Mouse (Mus musculus) thymus, postnatal 4 days (tissue): ENCODE data around the gene Flywch1.

Experiments used
- DNase-seq: peaks from one replicate; pipeline ENCODE4 v3.0.0; 2021

Flywch1 gene

DNA sequence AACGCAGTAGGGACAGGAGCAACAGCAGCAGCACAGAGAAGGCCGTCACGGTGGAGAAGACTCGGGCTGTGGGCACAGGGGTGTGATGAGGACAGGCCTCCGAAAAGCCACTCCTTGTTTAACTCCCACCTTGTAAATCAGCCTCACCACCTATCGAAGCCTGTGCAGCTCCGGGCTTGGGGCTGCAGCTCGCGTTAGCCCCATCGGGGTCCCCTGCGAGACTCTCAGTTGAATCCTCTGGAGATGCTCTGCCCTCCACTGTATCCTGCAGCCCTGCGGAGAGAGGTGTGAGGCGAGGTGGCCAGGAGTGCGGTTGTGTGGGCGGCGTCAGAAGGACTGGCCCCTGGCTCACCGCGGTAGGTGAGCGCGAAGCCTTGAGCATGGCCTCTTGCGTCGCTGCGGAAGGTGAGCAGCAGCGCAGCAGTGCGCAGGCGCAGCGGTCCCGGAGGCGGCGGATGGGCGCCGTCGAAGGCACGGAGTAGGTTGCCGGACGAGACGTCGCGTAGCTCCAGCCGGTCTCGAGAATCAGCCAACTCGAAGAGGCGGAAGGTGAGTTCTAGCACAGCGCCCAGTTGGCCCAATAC, 29.1 kb downstream of the Flywch1 start:
- DNase-seq: peak; percentile 79

DNA sequence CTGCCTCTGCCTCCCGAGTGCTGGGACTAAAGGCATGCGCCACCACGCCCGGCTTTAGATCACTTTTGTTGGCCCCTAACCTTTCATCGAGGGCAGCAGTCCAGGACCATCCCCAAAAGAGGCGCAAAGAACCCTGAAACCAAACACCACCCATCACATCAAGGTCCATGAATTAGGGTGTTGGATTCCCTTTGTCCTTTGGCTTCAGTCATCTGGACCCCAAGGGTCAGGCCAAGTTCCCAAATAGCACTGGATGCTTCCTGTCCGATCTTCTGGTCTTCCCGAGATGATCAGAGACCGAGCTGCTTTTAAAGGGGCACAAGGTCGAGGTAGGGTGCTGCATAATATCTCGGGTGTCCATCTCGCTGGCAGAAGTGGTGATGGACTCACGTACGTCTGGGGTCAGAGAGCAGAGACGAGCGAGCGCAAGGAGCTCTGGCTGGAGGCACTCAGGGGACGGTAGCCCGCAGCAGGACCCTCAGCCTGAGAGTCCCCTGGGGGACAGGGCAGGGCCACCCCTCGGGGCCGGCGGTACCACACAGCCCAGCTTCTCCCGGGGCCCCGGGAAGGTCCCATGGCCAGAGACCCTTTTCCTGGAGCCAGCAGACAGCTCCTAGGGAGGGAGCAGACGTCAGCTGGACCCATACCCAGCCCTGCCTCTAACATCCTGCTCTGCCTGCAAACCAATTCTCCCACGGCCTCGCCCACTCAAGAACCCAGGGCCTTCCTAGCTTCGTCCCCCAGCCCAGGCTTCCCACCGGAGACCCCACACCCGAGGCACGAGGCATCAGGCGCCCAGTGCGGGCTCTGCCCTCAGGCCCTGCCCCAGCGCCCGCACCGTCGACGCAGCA, 29.8 kb downstream of the Flywch1 start:
- peak; percentile 31 for DNase-seq

DNA sequence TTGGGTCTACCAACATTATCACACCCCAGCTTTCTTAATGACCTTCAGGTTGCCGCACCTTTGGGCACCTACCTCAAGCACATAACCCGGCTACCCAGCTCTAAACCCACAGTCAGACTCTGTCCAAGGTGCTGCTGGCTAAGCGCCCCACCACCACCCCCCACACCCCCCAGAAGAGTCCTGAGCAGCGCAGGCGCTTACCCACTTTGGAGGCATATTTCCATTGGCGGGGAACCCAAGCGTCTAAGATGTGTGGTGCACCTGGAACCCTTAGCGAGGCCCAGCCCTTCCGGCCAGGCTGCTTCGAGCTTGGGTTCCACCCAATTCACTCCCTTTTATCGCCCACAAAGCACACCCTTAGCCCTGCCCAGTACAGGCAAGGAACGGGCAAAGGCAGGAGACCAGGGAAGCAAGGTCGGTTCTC, 30.8 kb downstream of the Flywch1 start, which contains the start of gene Paqr4:
Paqr4 (minus strand) TSS at position 270 of the 424 bp plus-strand sequence.
- DNase-seq: peak; percentile 45

DNA sequence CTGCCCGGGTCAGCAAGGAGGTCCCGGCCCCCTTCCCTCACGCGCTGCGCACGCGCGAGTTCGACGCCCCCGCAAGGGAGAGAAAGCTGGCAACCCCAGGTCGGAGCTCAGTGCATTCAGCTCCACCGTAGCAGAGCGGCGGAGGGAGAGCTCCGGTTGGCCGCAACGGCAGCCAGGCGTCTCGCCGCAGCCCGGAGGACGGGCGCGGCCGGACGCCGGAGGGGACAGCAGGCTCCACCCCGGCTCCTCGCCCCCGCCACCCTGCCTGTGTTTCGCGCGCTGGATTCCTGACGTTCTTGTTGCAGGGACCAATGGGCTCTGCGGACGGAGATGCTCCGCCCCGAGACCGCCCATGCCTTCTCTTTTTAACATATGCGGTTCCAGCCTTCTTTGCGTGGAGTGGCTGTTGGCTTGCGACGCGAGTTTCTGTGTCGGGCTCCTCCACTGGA, 31.2 kb downstream of the Flywch1 start:
- DNase-seq: peak; percentile 78

DNA sequence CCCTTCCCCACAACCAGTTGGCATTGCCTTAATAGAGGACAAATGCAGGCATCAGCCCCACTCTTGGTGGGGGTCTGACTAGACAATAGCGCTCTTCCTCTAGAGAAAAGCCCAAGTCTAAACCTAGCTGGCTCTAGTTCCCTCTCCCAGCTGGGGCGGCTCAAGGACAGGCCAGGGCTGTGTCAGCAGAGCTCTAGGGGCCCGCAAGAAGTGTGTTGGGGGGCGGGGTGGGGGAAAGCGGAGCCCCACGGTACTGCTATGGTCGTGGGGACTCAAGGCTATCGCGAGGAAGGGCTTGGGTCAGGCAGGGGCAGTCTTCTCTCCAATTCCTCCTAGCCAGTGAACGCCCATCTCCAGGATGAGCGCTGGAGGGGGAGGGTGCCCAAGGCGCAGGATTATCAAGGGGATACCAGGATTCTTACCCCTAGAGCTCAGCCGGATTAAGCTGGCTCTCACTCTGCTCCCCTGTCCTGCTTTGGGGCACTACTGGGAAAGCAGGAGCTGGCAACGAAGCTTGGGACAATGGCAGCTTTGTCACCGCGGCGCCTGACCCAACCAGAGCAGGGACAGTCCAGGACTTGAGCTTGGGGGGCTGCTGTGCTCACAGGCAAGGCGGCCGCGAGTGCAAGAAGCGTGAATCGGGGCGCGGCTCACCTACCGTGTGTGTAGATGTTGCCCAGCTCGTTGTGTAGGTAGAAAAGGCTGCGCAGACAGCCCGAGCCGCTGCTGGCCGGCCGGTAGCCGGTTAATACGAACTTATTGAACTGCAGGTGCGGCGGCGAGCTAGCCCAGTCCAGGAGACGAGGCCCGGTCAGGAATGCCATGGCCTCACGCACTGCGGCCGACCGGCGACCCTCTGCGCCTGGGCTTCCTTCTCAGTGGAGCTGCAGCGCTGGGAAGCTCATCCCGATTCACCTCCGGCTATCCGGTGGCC, 31.9 kb downstream of the Flywch1 start:
- peak; percentile 49 for DNase-seq

DNA sequence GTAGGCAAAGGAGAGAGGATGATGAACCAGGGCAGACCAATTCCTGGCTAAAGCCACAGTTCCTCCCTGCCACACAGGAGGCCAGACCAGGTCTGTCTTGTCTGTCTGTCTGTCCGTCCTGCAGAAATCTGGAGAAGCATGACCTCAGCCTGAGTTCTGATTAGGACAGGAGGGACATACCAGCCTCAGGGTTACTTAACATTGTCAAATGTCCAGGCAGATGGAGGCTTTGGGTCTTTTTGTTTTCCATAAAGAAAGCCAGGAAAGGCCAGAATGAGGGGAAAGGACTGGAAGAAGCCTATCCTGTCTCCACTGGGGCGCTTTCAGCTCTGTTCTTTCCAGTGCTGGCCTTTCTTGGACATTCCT, 32.6 kb downstream of the Flywch1 start:
- no peak for DNase-seq

DNA sequence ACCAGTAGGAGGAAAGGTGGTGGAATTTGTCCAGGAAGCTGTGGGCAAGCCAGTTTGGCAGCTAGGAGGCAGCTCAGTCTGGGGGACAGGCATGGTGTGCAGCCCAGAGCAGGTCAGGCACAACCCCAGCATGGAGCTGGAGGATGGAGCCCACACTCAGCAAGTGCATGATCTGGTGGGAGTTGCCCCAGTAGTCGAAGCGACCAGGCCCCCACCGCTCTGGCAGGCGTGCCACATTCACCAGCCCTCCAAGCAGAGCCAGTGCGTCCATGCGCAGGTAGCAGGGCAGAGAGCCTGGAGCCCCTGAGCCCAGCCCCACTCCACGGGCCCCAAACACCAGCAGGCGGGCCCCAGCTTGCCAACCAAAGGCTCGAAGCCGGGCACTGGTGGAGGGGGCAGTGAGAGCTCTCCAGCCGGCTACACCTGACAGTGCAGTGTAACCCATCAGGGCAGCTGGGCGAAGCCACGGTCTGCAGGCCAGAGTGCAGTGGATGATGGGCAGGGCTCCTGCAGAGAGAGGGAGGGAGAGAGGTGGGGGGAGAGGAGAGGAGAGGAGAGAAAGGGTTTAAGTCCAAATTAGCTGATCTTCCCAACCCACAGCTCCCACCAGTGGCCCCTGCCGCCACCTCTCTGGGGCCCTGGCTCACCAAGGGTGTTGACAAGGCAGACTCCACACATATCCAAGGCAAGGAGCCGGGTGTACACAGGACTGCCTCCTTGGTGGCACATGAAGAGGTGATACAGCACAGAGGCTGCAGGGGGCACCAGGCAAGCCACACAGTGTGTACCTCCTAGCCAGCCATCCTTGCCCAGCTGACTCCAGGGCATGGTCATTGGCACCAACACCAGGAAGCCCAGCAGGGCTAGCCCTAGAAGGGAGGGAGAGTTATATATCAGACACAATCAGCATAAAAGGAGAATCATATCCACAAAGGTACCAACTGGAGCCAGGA, 33.6 kb downstream of the Flywch1 start:
- peak; percentile 47 for DNase-seq

DNA sequence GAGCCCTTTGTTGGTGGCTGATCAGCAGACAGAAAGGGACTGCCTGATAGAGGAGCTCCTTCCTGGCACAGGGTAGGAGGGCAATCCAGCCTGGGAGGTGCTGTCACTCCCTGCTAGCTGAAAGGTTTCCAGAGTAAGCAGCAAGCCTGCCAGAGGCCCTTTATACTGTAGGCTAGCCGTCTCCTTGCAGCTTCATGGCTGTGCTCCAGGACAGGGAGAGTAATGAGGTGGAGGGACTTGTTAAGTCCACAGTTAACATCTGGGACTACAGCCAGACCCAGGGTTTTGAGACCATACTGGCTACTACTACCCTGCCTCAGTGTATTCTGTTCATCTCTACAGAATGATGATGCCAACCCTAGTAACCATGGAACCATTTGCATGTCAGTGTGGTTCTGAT, 37.1 kb downstream of the Flywch1 start:
- DNase-seq: no peak

DNA sequence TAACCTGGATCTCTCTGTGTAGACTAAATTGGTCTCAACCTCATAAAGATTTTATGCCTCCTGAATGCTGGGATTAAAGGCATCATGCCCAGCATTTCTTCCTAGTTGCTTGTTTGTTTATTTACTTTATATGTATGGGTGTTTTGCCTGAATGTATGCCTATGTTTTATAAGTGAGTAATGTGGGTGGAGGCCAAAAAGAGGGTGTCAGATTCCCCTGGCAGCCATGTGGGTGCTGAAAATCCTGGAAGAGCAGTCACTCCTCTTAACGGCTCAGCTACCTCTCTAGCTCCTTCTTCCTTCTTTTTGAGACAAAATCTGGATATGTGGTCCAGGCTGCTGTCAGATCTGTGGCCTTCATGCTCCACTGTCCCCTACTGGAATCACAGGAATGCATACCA, 41.0 kb downstream of the Flywch1 start:
- no peak for DNase-seq

DNA sequence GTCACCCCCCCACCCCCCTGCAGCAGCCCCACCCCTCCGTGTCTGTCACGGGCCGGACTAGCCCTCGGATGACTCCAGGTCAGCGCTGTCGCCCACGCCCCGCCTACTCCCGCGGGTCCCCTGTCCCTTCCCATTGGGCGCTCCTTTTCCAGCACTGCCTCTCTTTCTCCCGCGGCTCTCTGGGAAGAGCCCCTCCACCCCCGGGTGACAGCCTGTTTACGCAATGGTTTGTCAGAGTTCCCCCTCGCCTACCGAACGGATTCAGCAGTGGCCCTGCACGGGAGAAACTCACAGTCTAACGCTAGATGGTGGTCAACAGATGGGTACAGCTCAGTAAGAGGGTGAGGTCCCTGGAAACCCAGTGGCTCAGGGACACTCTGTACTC, 44.7 kb downstream of the Flywch1 start:
- DNase-seq: no peak

DNA sequence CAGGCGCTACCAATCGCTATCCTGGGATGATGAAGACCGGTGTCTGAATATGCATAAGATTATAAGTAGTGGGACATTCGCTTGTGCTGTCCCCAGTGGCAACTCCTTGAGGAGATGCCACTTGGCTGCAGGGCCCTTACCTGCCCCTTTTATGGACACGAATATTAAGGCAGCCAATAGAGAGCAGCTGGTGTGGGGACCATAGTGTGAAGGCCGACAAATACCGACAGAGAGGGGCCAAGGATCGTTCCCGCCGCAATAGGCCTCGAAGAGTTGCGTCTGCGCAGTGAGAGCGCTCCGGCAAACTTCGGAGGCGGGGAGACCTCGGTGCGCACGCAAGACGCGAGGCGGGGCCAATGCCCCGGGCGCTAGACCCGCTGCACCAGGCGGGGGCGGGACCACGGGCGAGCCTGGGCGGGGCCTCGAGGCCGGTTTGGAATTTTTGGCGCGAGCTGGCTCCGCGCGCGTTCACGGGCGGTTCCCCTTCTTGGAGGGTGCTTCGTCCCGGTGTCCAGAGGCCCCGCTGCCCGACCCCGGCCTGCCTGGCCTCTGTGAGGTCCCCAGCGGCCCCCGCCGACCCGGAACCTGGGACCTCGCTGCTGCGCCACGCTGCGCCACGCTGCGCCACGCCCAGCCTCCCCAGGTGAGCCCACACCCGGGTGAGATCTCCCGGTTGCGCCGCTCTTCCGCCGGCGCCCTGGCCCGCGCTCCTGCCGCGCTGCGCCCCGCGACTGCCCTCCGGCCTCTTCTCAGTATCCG, 45.2 kb downstream of the Flywch1 start, which contains the start of gene Pkmyt1:
Pkmyt1 (plus strand) TSS at position 338 of the 759 bp plus-strand sequence.
- DNase-seq: peak; percentile 98

DNA sequence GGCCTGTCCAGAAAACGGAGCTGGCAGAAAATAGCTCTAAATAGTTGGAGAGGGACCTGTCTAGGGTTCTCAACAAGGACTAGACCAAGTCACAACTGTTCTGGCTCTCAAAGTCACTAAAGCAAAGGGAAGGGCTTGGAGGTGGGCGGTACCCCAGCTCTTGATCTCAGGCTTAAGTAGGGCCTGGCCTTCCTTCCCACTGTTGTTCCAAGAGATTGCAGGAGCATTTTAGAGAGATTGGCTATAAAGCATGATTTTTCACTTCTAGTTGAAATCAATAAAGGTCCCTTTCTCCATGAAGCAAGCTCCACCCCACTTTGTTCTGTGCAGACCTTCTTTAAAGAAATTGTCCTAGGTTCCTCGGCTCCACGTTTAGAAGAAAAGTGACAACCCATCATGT, 45.9 kb downstream of the Flywch1 start:
- DNase-seq: no peak

DNA sequence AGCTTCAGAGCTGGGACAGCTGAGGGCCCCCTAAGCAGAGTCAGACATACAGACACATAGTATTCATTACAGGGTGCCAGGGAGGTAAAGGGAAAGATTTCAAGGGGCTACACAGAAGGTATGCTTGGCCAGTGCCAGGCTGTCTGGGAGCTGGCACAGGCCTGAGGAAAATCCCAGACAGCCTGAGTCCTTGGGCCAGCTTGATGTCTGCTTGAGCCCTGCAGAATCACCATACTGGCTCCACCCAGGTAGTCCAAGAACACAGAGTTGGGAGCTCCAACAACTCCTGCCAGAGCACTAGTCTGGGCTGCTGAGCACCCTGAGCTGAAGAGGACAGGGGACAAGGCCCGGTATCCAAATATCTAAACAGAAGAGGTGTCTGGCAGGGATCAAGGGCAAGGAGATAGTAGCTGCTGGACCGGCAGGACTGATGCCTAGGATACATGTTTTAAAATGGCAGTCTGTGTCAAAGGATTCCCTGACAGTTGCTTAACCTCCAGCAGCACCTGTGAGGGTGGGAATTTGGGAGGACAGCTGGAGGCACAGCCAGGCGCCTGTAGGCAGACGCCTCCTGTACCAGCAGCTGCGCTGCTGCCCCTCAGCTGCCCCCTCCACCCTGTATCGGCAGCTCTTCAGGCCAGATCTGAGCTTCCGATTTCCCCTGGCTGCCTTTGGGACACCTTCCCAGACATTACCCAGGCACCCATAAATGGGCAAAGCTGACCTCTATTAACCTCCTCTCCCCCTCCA, 48.9 kb downstream of the Flywch1 start, which contains the start of gene 1520401A03Rik:
1520401A03Rik (minus strand) TSS at position 408 of the 750 bp plus-strand sequence.
- DNase-seq: no peak

DNA sequence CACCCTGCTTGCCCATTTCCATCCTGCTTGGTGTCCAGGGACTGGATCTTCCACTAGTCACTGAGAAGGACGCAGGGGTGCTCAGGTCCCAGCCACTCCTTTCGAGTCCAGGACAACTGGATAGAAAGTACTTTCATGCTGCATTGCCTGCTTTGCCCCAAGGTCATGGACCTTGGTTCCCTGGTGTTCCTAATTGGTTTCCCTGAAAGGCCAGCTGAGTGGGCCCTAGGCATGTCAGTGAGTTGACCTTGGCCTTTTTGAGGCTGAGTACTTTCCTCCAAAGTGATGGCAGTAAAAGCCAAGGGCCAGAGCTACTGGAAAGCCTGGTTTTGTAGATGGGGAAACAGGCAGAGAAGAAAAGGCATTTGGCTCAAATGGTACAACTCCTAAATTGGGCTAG, 49.5 kb downstream of the Flywch1 start:
- DNase-seq: no peak

DNA sequence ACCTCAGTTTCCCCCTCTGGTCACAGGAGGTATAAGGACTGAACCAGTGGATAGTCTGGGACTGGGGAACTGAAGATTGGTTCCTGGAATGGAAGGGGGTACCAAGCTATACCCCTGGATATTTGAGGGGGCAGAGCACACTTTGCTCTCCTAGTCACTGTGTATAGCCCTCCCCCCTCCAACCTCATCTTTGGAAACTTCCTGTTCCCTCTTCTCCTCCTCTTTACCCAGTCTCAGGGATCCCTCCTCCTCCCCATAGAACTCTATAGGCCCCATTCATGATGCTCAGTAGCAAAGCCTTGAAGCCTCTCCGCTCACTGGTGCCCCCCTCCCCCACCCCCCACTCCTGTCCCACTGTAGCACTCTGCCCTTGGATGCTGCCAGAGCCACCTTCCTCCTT, 51.9 kb downstream of the Flywch1 start:
- DNase-seq: no peak

DNA sequence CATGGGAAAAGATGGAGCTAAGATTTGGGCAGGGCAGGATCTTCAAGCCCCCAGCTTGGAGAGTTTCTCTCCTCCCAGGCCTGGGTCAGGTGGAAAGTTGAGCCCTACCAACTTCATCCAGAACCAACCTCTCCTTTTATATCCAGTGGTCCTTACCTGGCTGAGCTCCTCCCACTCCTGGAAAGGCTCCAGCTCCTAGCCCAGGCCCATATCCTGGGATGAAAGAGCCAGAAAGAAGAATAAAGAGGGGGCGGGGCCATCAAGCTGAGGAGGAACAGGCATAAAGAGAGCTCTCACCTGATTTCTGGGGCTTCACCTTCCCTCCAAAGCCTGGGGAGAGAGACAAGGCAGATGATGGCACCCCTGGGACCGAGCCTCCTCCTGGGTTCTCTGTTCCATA, 54.4 kb downstream of the Flywch1 start:
- no peak for DNase-seq

DNA sequence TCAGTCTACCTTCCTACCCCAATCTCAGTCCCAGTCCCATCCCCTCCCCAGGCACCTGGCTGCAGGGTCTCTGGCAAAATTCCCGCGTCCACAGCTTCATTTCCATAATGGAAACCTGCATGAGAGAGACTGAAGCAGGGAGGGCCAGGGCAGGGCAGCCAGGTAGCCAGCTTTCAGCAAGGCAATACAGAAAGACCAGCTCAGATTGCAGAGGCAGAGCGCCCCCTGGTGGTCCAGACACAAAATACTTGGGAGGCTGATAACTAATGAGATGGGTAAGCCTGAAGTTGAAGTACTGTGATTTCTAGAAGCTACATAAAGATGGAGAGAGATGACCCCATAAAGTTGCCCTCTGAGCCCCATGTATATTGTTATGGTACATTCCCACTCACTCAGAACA, 65.2 kb downstream of the Flywch1 start:
- DNase-seq: peak; percentile 85

DNA sequence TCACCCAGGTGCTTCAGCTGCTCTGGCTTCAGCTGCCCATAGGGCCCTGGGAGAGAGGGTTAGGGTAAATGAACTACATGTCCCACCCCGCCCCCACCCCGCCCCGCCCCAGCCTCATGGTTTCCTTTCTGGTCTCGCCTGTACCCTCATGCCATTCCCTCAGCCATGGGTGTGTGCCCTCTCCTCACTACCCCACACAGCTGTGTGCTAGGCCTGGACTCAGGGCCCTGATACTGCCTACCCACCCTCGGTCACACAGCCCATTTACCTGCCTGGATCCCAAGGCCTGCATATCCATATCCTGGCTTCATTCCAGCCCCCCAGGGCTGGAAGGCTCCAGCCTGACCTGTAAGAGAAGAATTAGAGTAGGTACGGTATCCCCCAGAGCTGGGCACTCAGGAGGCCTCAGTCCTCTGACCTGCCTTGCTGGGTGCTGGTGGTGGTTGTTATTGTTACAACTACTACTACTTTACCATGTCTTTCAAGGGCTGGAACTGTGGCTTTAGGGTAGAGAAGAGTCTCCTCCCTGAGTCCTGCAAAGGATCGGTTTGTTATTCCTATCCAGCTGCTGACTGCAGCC, 65.8 kb downstream of the Flywch1 start:
- DNase-seq: no peak

DNA sequence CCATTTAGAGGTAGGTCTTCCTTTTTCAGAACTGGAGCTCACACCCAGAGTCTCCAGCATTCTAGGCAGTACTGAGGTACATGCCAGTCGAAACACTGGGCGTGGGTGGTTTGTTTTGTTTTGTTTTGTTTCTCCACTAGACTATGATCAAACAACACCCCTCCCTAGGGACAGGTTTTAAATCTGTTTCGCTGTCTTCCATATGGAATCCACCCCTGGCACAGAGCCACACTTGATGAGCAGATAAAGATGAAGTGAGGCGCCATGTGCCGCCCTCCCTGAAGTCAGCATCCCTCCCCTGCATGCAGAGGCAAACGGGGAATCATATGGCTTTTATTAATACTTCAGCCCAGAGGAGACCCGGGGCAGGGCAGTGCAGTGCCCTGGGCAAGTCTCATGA, 66.7 kb downstream of the Flywch1 start:
- DNase-seq: no peak

DNA sequence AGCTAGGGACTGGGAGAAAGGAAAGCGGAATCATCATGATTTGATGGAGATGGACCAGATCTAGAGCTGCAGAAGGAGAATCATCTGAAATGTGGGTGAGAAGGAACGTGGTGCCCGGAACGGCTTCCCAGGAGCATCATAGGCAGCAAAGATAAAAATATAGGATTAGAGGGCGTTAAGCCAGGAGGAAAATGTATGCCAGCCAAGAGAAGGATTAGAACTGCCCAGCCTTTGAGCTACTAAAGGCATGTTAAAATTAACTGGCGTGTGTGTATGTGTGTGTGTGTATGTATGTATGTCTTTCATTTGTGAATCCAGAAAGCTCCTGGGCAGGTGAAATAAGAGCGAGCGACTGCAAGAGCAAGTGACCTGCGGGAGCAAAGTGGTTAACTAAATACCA, 68.1 kb downstream of the Flywch1 start:
- no peak for DNase-seq
